Mouse (Mus musculus) lung, embryonic 14.5 days (tissue): Measurements from ENCODE around the gene Pnmal1. TPM values are rescaled to one million over a fixed set of nuclear protein-coding genes. Genes with fewer than 3 reads are reported as not detected.
A peak's percentile ranks its signal among the peaks of the same experiment; 100 is the strongest.

Source experiments
- ATAC-seq: fragments of 200-750 bp; cut with Nextera tagmentation; 2 replicates; pipeline ENCODE4 v1.8.0; 2017; ENCODE audit warnings: mild to moderate bottlenecking, moderate TSS enrichment, moderate library complexity; ENCODE audit not compliant: insufficient read depth
- DNase-seq: peaks from one replicate; pipeline ENCODE4 v3.0.0-alpha.2; 2015
- H3K27ac ChIP-seq: fragments of 300-500 bp; sonication (generic); 2 replicates; pipeline ENCODE4 v1.5.1; 2014; ENCODE audit warnings: low read depth, mild to moderate bottlenecking, moderate library complexity
- H3K27me3 ChIP-seq: fragments of 300-500 bp; sonication (generic); 2 replicates; pipeline ENCODE4 v1.6.1; 2014; ENCODE audit warnings: low read length, control low read depth; ENCODE audit not compliant: insufficient read depth
- H3K36me3 ChIP-seq: fragments of 300-500 bp; sonication (generic); 2 replicates; pipeline ENCODE4 v1.6.1; 2014; ENCODE audit warnings: control low read depth; ENCODE audit not compliant: insufficient read depth
- H3K4me1 ChIP-seq: fragments of 300-500 bp; sonication (generic); 2 replicates; pipeline ENCODE4 v1.6.1; 2014; ENCODE audit warnings: antibody characterized with exemption, control low read depth; ENCODE audit not compliant: insufficient read depth
- H3K4me2 ChIP-seq: fragments of 300-500 bp; sonication (generic); 2 replicates; pipeline ENCODE4 v1.6.1; 2014; ENCODE audit warnings: mild to moderate bottlenecking
- H3K4me3 ChIP-seq: fragments of 300-500 bp; sonication (generic); 2 replicates; pipeline ENCODE4 v1.5.1; 2014; ENCODE audit warnings: low read depth, low read length
- H3K9ac ChIP-seq: fragments of 300-500 bp; sonication (generic); 2 replicates; pipeline ENCODE4 v1.6.1; 2014
- H3K9me3 ChIP-seq: fragments of 300-500 bp; sonication (generic); 2 replicates; pipeline ENCODE4 v1.6.1; 2016; ENCODE audit warnings: low read depth, low read length, control low read depth
- CTCF ChIP-seq: IDR thresholded peaks from 2 replicates; pipeline ENCODE4 v1.5.1; 2016; ENCODE audit warnings: antibody characterized with exemption, low read depth
- WGBS: fragments of 180-500 bp; shearing (Covaris S2); extraction: QIAGEN DNeasy Blood & Tissue Kit; methylation state at CpG from one replicate; pipeline ENCODE4 v1.1.7; 2014; 5-methylcytosine and 5-hydroxymethylcytosine counted together
- polyA plus RNA-seq: library from polyadenylated mRNA; unstranded; fragments of >200 nt; fragmentation: Nextera tagmentation; extraction: Ambion mirVana; gene quantifications from 2 replicates; pipeline ENCODE4 v1.2.1, GENCODE M21; 2014

Pnmal1 gene
- polyA plus RNA-seq = 0.11 and 0.20 TPM in 2 replicates

DNA sequence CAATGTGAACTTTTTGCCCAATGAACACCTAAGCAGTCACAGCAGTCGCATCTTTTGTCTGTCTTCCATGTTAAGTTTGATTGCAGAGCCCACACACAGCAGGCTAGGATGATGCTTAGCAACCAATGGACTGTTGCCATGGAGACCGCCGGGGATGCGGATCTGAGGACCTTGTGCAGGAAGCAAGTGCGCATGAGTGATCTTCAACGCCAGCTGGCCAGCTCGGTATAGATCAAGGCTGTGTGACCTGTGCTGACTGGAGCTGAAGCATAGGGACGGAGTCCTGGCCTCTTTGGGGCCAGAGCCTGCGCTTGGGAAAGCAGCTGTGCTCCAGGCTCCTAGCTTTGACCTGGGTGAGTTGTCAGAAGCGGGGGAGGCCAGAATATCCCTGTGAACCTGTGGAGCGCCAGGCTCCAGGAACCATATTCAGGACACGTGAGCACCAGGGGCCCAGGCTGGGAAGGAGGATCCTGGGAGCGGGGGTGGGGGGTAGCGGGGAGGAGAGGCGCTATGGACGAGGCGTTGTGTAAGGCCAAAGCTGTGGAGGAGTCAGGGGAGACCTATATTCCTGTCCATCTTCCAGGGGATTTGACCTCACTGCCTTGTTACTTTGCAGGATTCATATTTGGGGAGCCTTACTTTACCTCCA lies at the start of gene Pnmal1:
Gene Pnmal1 (plus strand): TSS at position 141 of the 649 bp plus-strand sequence.
- 20% methylated on average over 17 of the region's 17 CpGs for WGBS
- no peak within 1 kb of the TSS for H3K4me2 ChIP-seq
- ATAC-seq = peak; percentile 63

DNA sequence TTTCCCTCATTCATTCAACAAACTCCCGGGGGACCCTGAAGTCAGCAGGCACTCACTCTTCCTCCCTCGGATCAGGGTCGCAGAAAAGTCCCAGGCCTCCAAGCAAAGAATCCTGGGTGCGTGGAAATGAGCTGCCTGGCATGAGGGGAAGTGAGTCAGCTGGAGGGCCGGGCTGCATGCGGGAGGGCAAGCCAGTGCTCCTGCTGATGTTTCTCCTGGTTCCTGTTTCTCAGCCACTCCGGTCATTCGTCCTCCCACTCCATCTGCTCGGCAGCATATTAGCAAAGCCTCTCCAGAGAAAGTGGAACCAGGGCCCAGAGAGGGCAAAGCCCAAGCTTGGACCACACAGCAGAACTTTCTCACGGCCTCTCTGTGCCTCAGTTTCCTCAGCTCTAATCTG lies 49.6 kb upstream of the Pnmal1 start:
- no peak overlapping the region for H3K27ac ChIP-seq
- DNase-seq = no peak
- no peaks in the 10 kb centered on the region for H3K9me3 ChIP-seq
- no peak for ATAC-seq
- no peak overlapping the region for H3K4me2 ChIP-seq
- no peak overlapping the region for H3K9ac ChIP-seq
- H3K4me1 ChIP-seq = peaks cover 16% of the 10 kb centered on the region
- H3K27me3 ChIP-seq = peaks cover 10% of the 10 kb centered on the region; the same call in 1 of the 2 replicates
- no peak for TF ChIP-seq CTCF
- H3K4me3 ChIP-seq = no peak overlapping the region
- H3K36me3 ChIP-seq = peaks cover 8% of the 10 kb centered on the region
- 30% methylated on average over 10 of the region's 10 CpGs for WGBS

More for the DNA sequence above, at the start of gene Pnmal1:
- no peaks in the 10 kb centered on the region for H3K36me3 ChIP-seq
- peak; percentile 68 for DNase-seq
- H3K27me3 ChIP-seq = 0 out of 2 replicates have a peak, but pooled peaks cover 6% of the 10 kb centered on the region
- TF ChIP-seq CTCF = no peak
- no peaks in the 10 kb centered on the region for H3K4me1 ChIP-seq
- no peak within 1 kb of the TSS for H3K4me3 ChIP-seq
- H3K27ac ChIP-seq = no peak within 1 kb of the TSS
- H3K9me3 ChIP-seq = no peaks in the 10 kb centered on the region
- no peak within 1 kb of the TSS for H3K9ac ChIP-seq

DNA sequence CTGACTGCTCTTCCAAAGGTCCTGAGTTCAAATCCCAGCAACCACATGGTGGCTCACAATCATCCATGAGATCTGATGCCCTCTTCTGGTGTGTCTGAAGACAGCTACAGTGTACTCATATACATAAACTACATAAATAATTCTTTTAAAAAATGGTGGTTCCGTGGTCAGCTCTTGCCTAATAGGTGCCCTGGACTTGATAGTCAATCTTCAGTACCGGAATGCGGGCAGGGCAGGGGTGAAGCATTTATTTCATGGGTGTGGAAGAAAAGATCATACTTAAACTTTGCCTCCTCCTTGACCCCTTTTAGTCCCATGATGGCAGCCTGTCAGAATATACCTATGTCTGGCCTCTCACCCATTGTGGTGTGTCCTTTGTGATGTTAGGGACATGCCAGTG lies 47.6 kb upstream of the Pnmal1 start:
- Histone ChIP-seq H3K9me3 (no peaks in the 10 kb centered on the region), H3K27me3 (peaks cover 10% of the 10 kb centered on the region; the same call in 1 of the 2 replicates), H3K4me3 (no peak overlapping the region), H3K4me1 (peaks cover 4% of the 10 kb centered on the region; the same call in 1 of the 2 replicates), H3K4me2 (no peak overlapping the region), H3K9ac (no peak overlapping the region), H3K27ac (no peak overlapping the region), H3K36me3 (peaks cover 27% of the 10 kb centered on the region)
- no peak for DNase-seq
- TF ChIP-seq CTCF = no peak
- no peak for ATAC-seq
- WGBS = 86% methylated on average over 3 of the region's 3 CpGs

DNA sequence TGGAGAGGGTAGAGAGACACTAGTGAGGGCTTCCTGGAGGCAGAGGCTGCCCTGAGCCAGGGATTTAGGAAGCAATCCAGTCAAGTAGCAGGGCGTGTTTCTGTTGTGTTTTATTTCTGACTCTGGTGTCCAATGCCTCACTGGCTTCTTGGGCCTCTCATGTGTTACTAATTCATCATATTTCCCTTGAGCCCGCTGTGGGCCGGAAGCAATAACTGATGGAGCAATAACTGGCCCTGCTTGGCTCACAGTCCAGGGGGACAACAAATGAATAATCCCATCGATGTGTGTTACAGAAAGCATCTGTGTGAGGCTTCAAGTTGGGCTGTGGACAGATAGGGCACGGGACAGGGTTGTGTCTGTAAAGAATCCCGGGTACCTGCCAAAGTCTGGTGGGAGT lies 47.1 kb upstream of the Pnmal1 start:
- DNase-seq (no peak), ATAC-seq (no peak)
- no peak for TF ChIP-seq CTCF
- H3K27me3 ChIP-seq = peaks cover 10% of the 10 kb centered on the region; the same call in 1 of the 2 replicates
- 62% methylated on average over 6 of the region's 6 CpGs for WGBS
- H3K4me3 ChIP-seq = no peak overlapping the region
- peaks cover 31% of the 10 kb centered on the region for H3K36me3 ChIP-seq
- no peak overlapping the region for H3K27ac ChIP-seq
- no peaks in the 10 kb centered on the region for H3K9me3 ChIP-seq
- peaks cover 4% of the 10 kb centered on the region; the same call in 1 of the 2 replicates for H3K4me1 ChIP-seq
- no peak overlapping the region for H3K9ac ChIP-seq
- no peak overlapping the region for H3K4me2 ChIP-seq

DNA sequence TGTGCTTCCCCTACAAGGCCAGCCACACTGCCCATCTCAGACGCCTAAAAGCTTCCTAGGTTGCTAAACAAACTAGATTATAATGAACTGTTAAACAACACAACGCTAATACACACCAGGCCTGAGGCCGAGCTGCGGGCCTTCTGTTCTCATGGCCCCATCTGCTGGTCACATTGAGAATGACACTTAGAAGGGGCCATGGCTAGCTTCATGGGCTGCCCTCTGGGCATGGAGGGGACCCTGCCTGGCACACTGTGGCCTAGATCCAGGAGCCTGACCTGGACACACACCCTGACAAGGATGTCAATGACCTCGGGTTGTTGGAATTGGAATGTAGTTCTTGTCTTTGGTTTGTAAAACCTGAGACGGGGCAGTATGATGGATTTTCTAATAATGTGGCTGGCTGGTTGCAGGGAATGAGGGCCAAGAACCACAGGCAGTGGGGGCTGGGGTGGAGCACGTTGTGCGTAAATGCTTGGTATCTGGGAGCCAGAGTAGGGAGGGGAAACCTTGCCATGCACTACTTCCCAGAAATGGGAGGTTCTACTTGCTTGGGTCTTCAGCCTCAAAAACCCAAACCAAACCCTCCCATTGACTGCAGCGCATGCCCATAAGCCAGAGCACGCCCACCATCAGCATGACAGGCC lies 45.5 kb upstream of the Pnmal1 start:
- Histone ChIP-seq H3K27me3 (peaks cover 3% of the 10 kb centered on the region; the same call in 1 of the 2 replicates), H3K4me2 (no peak overlapping the region), H3K27ac (no peak overlapping the region), H3K4me3 (no peak overlapping the region), H3K9me3 (no peaks in the 10 kb centered on the region), H3K9ac (no peak overlapping the region), H3K4me1 (no peaks in the 10 kb centered on the region; the same call in 1 of the 2 replicates), H3K36me3 (peaks cover 47% of the 10 kb centered on the region)
- ATAC-seq (peak; percentile 62), DNase-seq (peak; percentile 93)
- 27% methylated on average over 10 of the region's 10 CpGs for WGBS
- peak; percentile 92 for TF ChIP-seq CTCF

DNA sequence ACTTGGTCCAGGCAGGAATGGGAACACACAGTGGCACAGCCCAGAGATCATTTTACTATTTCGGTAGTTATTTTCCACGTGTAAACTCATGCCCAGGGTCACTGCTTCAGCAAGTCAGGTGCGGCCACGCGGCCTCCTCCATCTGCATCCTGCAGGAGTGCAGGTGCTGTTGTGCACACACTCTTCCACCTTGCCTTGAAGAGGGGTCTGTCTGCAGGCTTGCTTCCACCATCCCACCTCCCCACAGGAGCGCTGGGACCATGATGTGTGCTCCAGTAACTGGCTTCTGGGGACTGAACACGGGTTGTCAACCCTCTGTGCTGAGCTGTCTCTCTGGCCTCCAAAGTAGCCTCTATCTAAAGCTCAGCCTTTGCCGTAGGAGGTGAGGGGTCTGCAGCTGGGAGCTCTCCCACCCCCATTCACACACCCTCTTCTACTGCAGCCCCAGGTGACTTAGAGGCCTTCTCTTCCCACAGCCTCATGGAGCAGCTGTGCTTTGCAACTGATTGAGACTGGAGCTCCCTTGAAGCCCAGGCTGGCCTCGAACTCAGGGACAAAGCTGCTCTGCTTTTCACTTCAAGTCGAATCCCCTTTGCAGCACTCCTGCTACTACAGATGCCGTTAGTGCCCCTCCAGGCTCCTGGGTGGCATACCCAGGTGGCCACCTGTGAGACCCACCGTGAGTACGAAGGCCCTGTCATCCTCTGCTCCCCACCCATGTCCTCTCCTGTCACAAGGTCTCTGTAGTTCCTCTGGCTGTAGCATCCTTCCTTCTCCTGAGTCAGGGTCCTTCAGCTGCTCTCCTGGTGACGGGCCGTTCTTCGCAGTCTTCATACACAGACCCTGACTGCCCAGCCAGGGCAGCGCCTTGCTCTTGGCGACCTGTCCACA lies 44.8 kb upstream of the Pnmal1 start:
- Histone ChIP-seq H3K27me3 (no peaks in the 10 kb centered on the region; the same call in 1 of the 2 replicates), H3K36me3 (peaks cover 55% of the 10 kb centered on the region), H3K9me3 (no peaks in the 10 kb centered on the region), H3K27ac (no peak overlapping the region), H3K4me2 (no peak overlapping the region), H3K4me1 (no peaks in the 10 kb centered on the region), H3K4me3 (no peak overlapping the region), H3K9ac (no peak overlapping the region)
- ATAC-seq (no peak), DNase-seq (no peak)
- 79% methylated on average over 18 of the region's 18 CpGs for WGBS
- TF ChIP-seq CTCF = no peak
